Mouse (Mus musculus) embryo, embryonic 11.5 days (tissue): ENCODE data around the gene Ogfod1.

Experiments
- DNase-seq: peaks from one replicate; pipeline ENCODE4 v3.0.0-alpha.2; 2012; ENCODE audit warnings: low read depth, low spot score

Gene Ogfod1

GRCm38 (mm10) chr8:94068793-94069192 is 31.8 kb downstream of the Ogfod1 start:
- DNase-seq: no peak

- no peak for DNase-seq
Measured at GRCm38 (mm10) chr8:94076461-94077192, 39.6 kb downstream of the Ogfod1 start.

- DNase-seq: no peak
Measured at GRCm38 (mm10) chr8:94087964-94088363, 51.0 kb downstream of the Ogfod1 start.

GRCm38 (mm10) chr8:94089715-94090114 is 52.7 kb downstream of the Ogfod1 start:
- no peak for DNase-seq

- DNase-seq: no peak
Measured at GRCm38 (mm10) chr8:94092848-94093247, 55.9 kb downstream of the Ogfod1 start.

- DNase-seq: no peak
Measured at GRCm38 (mm10) chr8:94094281-94094680, 57.3 kb downstream of the Ogfod1 start.

GRCm38 (mm10) chr8:94098081-94098974 is 61.3 kb downstream of the Ogfod1 start, which contains the start of gene Bbs2:
Bbs2 (minus strand) TSS chr8:94098928.
- peak; percentile 99 for DNase-seq

- DNase-seq: no peak
Measured at GRCm38 (mm10) chr8:94098996-94099395, 62.0 kb downstream of the Ogfod1 start.

GRCm38 (mm10) chr8:94104146-94104545 is 67.1 kb downstream of the Ogfod1 start:
- no peak for DNase-seq

GRCm38 (mm10) chr8:94107871-94108270 is 70.9 kb downstream of the Ogfod1 start:
- no peak for DNase-seq

GRCm38 (mm10) chr8:94109396-94109795 is 72.4 kb downstream of the Ogfod1 start:
- no peak for DNase-seq

GRCm38 (mm10) chr8:94109835-94110234 is 72.8 kb downstream of the Ogfod1 start:
- DNase-seq: no peak

- no peak for DNase-seq
Measured at GRCm38 (mm10) chr8:94110526-94111177, 73.7 kb downstream of the Ogfod1 start.

GRCm38 (mm10) chr8:94113435-94113834 is 76.4 kb downstream of the Ogfod1 start:
- no peak for DNase-seq

- no peak for DNase-seq
Measured at GRCm38 (mm10) chr8:94113972-94114371, 77.0 kb downstream of the Ogfod1 start.
